Mouse (Mus musculus): ENCODE results near the gene Jpt1.

GRCm38 (mm10) chr11:115483726-115484125, 30.5 kb downstream of the Jpt1 start:
- TF ChIP-seq CTCF (IDR thresholded peaks at IDR 0.05; ENCODE audit: low read depth) (peak; percentile 96), EP300 (IDR thresholded peaks at IDR 0.05; ENCODE audit: low read depth) (no peak)
